Mouse (Mus musculus) midbrain, embryonic 11.5 days (tissue): Measurements from ENCODE around the gene Rnf141. TPM values are rescaled to one million over a fixed set of nuclear protein-coding genes. Genes with fewer than 3 reads are reported as not detected.

Experiments
- ATAC-seq: fragments of 200-750 bp; cut with Nextera tagmentation; 2 replicates; pipeline ENCODE4 v1.8.0; 2017; ENCODE audit warnings: moderate TSS enrichment, moderate library complexity; ENCODE audit not compliant: low FRiP score
- DNase-seq: peaks from one replicate; pipeline ENCODE4 v3.0.0; 2015; ENCODE audit warnings: low spot score; ENCODE audit errors: missing footprints
- H3K27ac ChIP-seq: fragments of 300-500 bp; sonication (generic); 2 replicates; pipeline ENCODE4 v1.5.1; 2014; ENCODE audit warnings: low read depth, low read length
- H3K27me3 ChIP-seq: fragments of 300-500 bp; sonication (generic); 2 replicates; pipeline ENCODE4 v1.6.1; 2014; ENCODE audit warnings: mild to moderate bottlenecking, low read length, moderate library complexity, mixed read lengths; ENCODE audit not compliant: control insufficient read depth, insufficient read depth
- H3K36me3 ChIP-seq: fragments of 300-500 bp; sonication (generic); 2 replicates; pipeline ENCODE4 v1.6.1; 2014; ENCODE audit warnings: mild to moderate bottlenecking, low read length, moderate library complexity, mixed read lengths; ENCODE audit not compliant: control insufficient read depth, insufficient read depth
- H3K4me1 ChIP-seq: fragments of 300-500 bp; sonication (generic); 2 replicates; pipeline ENCODE4 v1.6.1; 2014; ENCODE audit warnings: low read length; ENCODE audit not compliant: control insufficient read depth, insufficient read depth
- H3K4me2 ChIP-seq: fragments of 300-500 bp; sonication (generic); 2 replicates; pipeline ENCODE4 v1.6.1; 2014; ENCODE audit warnings: mild to moderate bottlenecking, moderate library complexity
- H3K4me3 ChIP-seq: fragments of 300-500 bp; sonication (generic); 2 replicates; pipeline ENCODE4 v1.5.1; 2014; ENCODE audit warnings: low read depth, low read length
- H3K9ac ChIP-seq: fragments of 300-500 bp; sonication (generic); 2 replicates; pipeline ENCODE4 v1.6.1; 2014; ENCODE audit warnings: low read length
- H3K9me3 ChIP-seq: fragments of 300-500 bp; sonication (generic); 2 replicates; pipeline ENCODE4 v1.6.1; 2016; ENCODE audit warnings: low read length; ENCODE audit not compliant: control insufficient read depth
- WGBS: fragments of 180-500 bp; shearing (Covaris S2); extraction: QIAGEN DNeasy Blood & Tissue Kit; methylation state at CpG from one replicate; pipeline ENCODE4 v1.1.7; 2014; 5-methylcytosine and 5-hydroxymethylcytosine counted together
- polyA plus RNA-seq: library from polyadenylated mRNA; unstranded; fragments of >200 nt; fragmentation: Nextera tagmentation; extraction: Ambion mirVana; gene quantifications from 2 replicates; pipeline ENCODE4 v1.2.1, GENCODE M21; 2014

Gene Rnf141
- polyA plus RNA-seq = 27.7 and 28.0 TPM in 2 replicates

- H3K9me3 ChIP-seq = no peaks in the 10 kb centered on the region; the same call in 1 of the 2 replicates
- no peaks in the 10 kb centered on the region for H3K27me3 ChIP-seq
- H3K4me3 ChIP-seq = peak within 1 kb of the TSS; percentile 70
- peak within 1 kb of the TSS; percentile 67 for H3K27ac ChIP-seq
- ATAC-seq (peak; percentile 96), DNase-seq (peak; percentile 99)
- under 1% methylated on average over 42 of the region's 42 CpGs for WGBS
- peak within 1 kb of the TSS; percentile 69 for H3K4me2 ChIP-seq
- peaks cover 4% of the 10 kb centered on the region for H3K4me1 ChIP-seq
- H3K9ac ChIP-seq = peak within 1 kb of the TSS; percentile 84
- no peaks in the 10 kb centered on the region for H3K36me3 ChIP-seq
Measured at GRCm38 (mm10) chr7:110843916-110844874, at the start of gene Rnf141. Gene Rnf141 (minus strand): TSS chr7:110844457.

- H3K4me3 ChIP-seq = no peak overlapping the region
- H3K27ac ChIP-seq = no peak overlapping the region
- no peaks in the 10 kb centered on the region for H3K36me3 ChIP-seq
- no peaks in the 10 kb centered on the region for H3K4me1 ChIP-seq
- ATAC-seq (no peak), DNase-seq (no peak)
- no peaks in the 10 kb centered on the region for H3K27me3 ChIP-seq
- no peak overlapping the region for H3K9ac ChIP-seq
- H3K4me2 ChIP-seq = no peak overlapping the region
- no peaks in the 10 kb centered on the region for H3K9me3 ChIP-seq
- WGBS = 81% methylated on average over 9 of the region's 9 CpGs
Measured at GRCm38 (mm10) chr7:110891501-110891986, 47.3 kb upstream of the Rnf141 start.

GRCm38 (mm10) chr7:110881746-110882333 lies 37.6 kb upstream of the Rnf141 start:
- ATAC-seq (no peak), DNase-seq (no peak)
- H3K4me1 ChIP-seq = no peaks in the 10 kb centered on the region
- H3K36me3 ChIP-seq = no peaks in the 10 kb centered on the region
- WGBS = 88% methylated on average over 2 of the region's 2 CpGs
- no peaks in the 10 kb centered on the region for H3K9me3 ChIP-seq
- no peaks in the 10 kb centered on the region for H3K27me3 ChIP-seq
- H3K9ac ChIP-seq = no peak overlapping the region
- no peak overlapping the region for H3K27ac ChIP-seq
- no peak overlapping the region for H3K4me2 ChIP-seq
- no peak overlapping the region for H3K4me3 ChIP-seq

- DNase-seq (no peak), ATAC-seq (no peak)
- Histone ChIP-seq H3K4me3 (no peak overlapping the region), H3K27ac (no peak overlapping the region), H3K4me2 (no peak overlapping the region), H3K4me1 (no peaks in the 10 kb centered on the region), H3K36me3 (no peaks in the 10 kb centered on the region), H3K27me3 (no peaks in the 10 kb centered on the region), H3K9ac (no peak overlapping the region), H3K9me3 (no peaks in the 10 kb centered on the region)
- 89% methylated on average over 4 of the region's 4 CpGs for WGBS
Measured at GRCm38 (mm10) chr7:110878028-110878427, 33.8 kb upstream of the Rnf141 start.

GRCm38 (mm10) chr7:110876965-110877364 lies 32.7 kb upstream of the Rnf141 start:
- Histone ChIP-seq H3K4me3 (no peak overlapping the region), H3K4me2 (no peak overlapping the region), H3K27ac (no peak overlapping the region), H3K27me3 (no peaks in the 10 kb centered on the region), H3K9ac (no peak overlapping the region), H3K9me3 (no peaks in the 10 kb centered on the region), H3K36me3 (no peaks in the 10 kb centered on the region), H3K4me1 (no peaks in the 10 kb centered on the region)
- DNase-seq (no peak), ATAC-seq (no peak)
- 86% methylated on average over 4 of the region's 4 CpGs for whole genome bisulfite sequencing

- 63% methylated on average over 5 of the region's 5 CpGs for WGBS
- no peak for ATAC-seq
Measured at GRCm38 (mm10) chr7:110868807-110869206, 24.6 kb upstream of the Rnf141 start.

GRCm38 (mm10) chr7:110867116-110867515 lies 22.9 kb upstream of the Rnf141 start:
- no peaks in the 10 kb centered on the region for H3K36me3 ChIP-seq
- WGBS = 86% methylated on average over 6 of the region's 6 CpGs
- DNase-seq (no peak), ATAC-seq (no peak)
- no peaks in the 10 kb centered on the region for H3K27me3 ChIP-seq
- H3K9me3 ChIP-seq = no peaks in the 10 kb centered on the region
- no peak overlapping the region for H3K4me3 ChIP-seq
- no peak overlapping the region for H3K27ac ChIP-seq
- H3K4me2 ChIP-seq = no peak overlapping the region
- H3K9ac ChIP-seq = no peak overlapping the region
- no peaks in the 10 kb centered on the region for H3K4me1 ChIP-seq

More at GRCm38 (mm10) chr7:110868807-110869206, 24.6 kb upstream of the Rnf141 start:
- no peak for DNase-seq
- Histone ChIP-seq H3K36me3 (no peaks in the 10 kb centered on the region), H3K27ac (no peak overlapping the region), H3K9ac (no peak overlapping the region), H3K27me3 (no peaks in the 10 kb centered on the region), H3K9me3 (no peaks in the 10 kb centered on the region), H3K4me3 (no peak overlapping the region), H3K4me2 (no peak overlapping the region), H3K4me1 (no peaks in the 10 kb centered on the region)

GRCm38 (mm10) chr7:110866021-110866420 lies 21.8 kb upstream of the Rnf141 start:
- 93% methylated on average over 3 of the region's 3 CpGs for WGBS
- no peak overlapping the region for H3K27ac ChIP-seq
- H3K4me1 ChIP-seq = no peaks in the 10 kb centered on the region
- no peaks in the 10 kb centered on the region for H3K9me3 ChIP-seq
- ATAC-seq = no peak
- H3K4me3 ChIP-seq = no peak overlapping the region
- no peak for DNase-seq
- H3K9ac ChIP-seq = no peak overlapping the region
- H3K4me2 ChIP-seq = no peak overlapping the region
- no peaks in the 10 kb centered on the region for H3K27me3 ChIP-seq
- no peaks in the 10 kb centered on the region for H3K36me3 ChIP-seq

- Histone ChIP-seq H3K9me3 (no peaks in the 10 kb centered on the region), H3K4me2 (no peak overlapping the region), H3K27me3 (no peaks in the 10 kb centered on the region), H3K36me3 (no peaks in the 10 kb centered on the region), H3K4me1 (no peaks in the 10 kb centered on the region), H3K9ac (no peak overlapping the region), H3K4me3 (no peak overlapping the region), H3K27ac (no peak overlapping the region)
- ATAC-seq (no peak), DNase-seq (no peak)
- WGBS = 89% methylated on average over 6 of the region's 6 CpGs
Measured at GRCm38 (mm10) chr7:110865570-110865969, 21.3 kb upstream of the Rnf141 start.
